Mouse (Mus musculus): ENCODE results near the gene Nup62.
A peak's percentile ranks its signal among the peaks of the same experiment; 100 is the strongest.

Nup62 gene

DNA sequence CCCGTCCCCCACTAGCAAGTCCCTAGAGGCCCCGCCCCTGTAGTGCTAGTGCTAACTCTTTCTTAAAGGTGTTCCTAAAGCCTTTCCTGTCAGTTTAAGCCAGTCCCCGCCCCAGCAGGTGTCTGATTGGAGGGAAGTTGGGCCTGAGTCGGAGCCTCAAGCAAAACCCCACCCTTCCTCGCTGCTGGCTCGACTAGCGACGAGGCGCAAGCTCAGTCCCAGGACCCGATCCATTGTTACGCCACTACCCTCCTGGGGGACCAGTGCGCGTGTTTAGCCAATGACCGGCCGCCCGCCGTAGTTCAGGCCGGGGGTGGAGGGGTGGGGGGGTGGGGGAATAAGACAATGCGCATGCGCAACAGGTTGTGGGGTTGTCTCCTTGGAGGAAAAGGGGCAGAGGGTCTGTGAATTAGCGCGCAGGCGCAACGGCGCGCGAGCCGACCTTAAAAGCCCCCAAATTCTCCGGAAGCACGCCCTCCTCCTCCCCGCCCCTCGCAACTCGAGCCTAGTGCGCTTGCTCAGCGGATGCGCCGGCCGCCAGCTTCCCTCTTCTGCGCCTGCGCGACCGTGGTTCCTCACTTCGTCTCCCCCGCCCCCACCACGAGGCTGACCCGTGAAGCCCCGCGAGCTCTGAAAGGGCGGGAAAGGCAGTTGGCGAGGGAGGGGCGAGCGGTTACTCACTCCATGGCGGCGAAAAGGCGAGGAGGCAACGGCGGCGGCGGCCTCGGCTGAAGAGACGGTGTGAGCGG, at the start of gene Nup62, which contains the start of gene Il4i1:
TSS of gene Nup62 (plus strand) at position 368 of the 749 bp plus-strand sequence.
TSS of gene Il4i1 (plus strand) at position 667 of the 749 bp plus-strand sequence.
- DNase-seq (ENCODE audit: low spot score): peak; percentile 99

- DNase-seq (ENCODE audit: low spot score): no peak
Measured at GRCm38 (mm10) chr7:44768129-44768528, 47.8 kb upstream of the Nup62 start.

GRCm38 (mm10) chr7:44770046-44770578, 45.8 kb upstream of the Nup62 start:
- peak; percentile 74 for DNase-seq (ENCODE audit: low spot score)

GRCm38 (mm10) chr7:44772591-44773204, 43.2 kb upstream of the Nup62 start:
- no peak for DNase-seq (ENCODE audit: low spot score)

GRCm38 (mm10) chr7:44776849-44777498, 38.9 kb upstream of the Nup62 start:
- no peak for DNase-seq (ENCODE audit: low spot score)

- DNase-seq (ENCODE audit: low spot score): no peak
Measured at GRCm38 (mm10) chr7:44780101-44780500, 35.8 kb upstream of the Nup62 start.

- DNase-seq (ENCODE audit: low spot score): no peak
Measured at GRCm38 (mm10) chr7:44789531-44789930, 26.4 kb upstream of the Nup62 start.

DNA sequence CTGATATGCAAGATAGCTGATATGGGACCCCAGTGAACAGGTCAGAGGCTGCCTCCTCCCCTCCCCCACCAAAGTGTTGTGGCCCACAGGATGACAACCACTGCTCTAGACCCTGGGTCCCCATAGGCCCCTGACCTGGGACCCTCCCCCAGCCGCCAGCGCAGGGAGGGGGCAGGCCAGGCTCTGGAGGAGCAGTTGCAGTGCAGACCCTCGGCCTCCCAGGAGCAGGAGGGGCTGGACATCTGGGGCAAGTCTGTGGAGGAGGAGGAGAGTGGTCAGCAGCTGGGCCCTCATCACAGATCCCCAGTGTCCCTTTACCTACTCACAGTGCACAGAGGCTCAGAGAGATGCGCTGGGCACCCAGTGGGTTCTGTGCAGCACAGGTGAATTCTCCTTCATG, 25.8 kb upstream of the Nup62 start:
- DNase-seq (ENCODE audit: low spot score): no peak

DNA sequence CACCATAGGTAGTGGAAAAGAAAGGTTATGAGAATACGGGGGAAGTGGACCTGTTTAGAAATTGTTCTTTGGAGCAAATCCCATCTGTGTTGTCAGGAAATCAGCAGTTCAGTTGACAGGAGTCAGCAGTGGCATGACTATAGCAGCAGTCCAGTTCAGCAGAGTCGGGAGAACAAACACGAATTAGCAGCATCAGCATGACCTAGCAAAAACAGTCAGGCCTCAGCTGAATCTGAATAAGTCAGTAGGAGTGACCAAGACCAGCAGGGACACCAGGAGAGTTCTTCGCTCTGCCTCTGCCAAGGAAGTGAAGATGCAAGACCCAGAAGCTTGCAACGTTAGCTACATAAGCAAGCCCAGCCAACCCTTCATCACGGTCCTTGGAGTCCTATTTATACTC, 23.1 kb upstream of the Nup62 start:
- DNase-seq (ENCODE audit: low spot score): no peak

DNA sequence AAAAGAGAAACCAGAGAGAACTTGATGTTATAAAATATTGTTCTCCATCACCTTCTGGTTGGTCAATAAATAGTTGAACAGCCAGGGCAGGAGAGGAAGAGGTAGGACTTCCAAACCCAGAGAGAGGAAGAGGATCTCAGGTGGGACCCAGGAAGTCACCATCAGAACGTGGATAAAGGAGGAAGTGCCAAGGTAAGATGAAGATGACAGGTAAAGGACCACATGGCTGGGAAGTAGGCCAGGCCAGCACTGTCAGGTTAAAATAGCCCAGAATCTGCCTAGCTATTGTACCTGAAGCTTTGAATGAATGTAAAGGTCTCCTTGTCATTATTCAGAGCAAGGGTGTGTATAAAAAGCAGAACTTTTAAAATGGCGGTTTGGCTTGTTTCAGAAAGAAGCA, 7.0 kb upstream of the Nup62 start:
- DNase-seq (ENCODE audit: low spot score): no peak

- DNase-seq (ENCODE audit: low spot score): no peak
Measured at GRCm38 (mm10) chr7:44809466-44809865, 6.4 kb upstream of the Nup62 start.

DNA sequence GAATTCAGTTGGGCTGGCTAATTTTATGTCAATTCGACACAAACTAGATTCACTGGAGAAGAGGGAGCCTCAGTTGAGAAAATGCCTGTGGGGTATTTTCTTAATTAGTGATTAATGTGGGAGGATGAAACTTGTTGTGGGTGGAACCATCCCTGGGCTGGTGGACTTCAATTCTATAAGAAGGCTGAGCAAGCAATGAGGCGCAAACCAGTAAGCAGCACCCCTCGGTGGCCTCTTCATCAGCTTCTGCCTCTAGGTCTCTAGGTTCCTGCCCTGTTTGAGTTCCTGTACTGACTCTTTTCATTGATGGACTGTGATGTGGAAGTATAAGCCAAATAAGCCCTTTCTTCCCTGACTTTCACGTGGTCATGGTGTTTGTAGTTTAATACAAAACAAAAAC, 5.5 kb upstream of the Nup62 start:
- DNase-seq (ENCODE audit: low spot score): no peak

DNA sequence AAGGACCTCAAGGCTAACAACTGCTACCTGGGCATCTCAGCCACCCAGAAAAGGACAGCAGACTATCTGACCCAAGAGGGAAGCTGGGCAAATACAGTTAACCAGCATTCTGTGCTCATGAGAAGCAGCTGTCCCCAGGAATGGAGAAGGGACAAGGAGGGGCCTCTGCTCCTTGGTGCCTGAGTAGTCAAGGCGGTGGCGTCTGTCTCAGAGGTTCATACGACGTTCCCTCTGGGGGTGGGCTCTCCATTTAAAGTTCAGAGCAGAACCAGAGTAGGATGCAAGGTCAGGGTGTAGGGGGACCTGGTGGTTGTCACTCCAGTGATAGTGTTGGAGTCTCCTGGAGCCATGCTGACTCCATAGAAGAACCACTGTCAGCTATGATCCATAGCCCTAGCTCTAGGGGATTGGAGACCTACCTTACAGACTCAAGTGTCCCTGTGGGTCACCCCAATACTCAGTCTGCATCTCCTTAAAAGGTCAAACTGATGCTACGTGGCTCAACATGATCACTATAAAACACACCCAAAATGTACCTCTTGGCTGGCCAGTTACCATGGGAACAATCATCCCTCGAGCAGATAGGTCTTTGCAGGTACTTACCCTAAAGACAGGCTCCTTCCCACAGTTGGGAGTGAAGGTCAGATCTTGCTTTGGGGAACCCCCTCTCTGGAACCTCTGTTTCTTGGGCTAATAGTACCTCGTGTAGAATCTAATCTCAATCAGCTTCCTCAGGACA, 4.9 kb upstream of the Nup62 start:
- no peak for DNase-seq (ENCODE audit: low spot score)

GRCm38 (mm10) chr7:44812651-44813325, 3.1 kb upstream of the Nup62 start:
- no peak for DNase-seq (ENCODE audit: low spot score)

DNA sequence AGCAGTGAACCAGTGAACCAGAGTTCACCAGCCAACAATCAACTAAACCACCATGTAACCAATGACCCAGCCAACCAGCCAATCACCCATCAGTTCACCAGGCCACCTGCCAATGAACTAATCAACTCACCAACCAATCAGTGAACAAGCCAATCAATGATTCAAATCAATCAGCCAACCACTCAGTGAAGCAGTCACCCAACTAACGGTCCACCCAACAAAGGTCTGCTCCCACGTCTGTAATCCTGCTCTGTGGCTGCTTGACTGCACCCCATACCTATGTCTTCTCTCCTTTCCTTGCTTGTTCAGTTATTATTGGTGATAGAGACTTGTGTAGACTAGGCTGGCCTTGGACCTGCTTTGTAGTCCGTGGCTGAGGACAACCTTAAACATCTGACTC, 1.9 kb upstream of the Nup62 start:
- DNase-seq (ENCODE audit: low spot score): no peak

- DNase-seq (ENCODE audit: low spot score): no peak
Measured at GRCm38 (mm10) chr7:44814423-44814822, 1.5 kb upstream of the Nup62 start.

DNA sequence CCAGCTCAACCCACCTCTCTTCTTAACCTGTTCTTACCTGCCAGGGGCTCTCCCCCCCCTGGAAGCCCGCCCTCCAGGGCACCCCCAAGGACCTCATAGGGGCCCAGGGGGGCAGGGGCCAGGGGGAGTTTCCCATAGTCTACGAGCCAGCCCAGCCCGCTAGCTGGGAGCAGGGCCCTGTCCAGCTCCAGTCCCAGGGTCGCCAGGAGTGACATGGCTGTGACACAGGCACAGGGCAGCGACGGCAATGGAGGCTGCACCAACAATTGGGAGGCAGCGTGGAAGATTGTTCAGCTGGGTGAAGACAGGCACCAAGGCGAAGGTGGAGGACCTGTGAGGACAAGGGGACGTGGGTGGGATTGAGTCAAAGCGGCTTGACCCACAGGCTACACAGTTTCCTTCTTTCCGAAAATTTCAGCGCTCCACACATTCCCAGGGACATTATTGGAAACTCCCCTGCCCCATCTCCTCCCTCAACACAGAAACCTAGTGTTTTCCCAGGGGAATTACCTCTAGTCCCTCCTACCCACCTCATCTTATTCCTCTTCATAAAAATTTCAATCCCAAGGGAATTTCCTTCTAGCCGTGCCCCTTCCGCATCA, 835 bp upstream of the Nup62 start:
- DNase-seq (ENCODE audit: low spot score): no peak

DNA sequence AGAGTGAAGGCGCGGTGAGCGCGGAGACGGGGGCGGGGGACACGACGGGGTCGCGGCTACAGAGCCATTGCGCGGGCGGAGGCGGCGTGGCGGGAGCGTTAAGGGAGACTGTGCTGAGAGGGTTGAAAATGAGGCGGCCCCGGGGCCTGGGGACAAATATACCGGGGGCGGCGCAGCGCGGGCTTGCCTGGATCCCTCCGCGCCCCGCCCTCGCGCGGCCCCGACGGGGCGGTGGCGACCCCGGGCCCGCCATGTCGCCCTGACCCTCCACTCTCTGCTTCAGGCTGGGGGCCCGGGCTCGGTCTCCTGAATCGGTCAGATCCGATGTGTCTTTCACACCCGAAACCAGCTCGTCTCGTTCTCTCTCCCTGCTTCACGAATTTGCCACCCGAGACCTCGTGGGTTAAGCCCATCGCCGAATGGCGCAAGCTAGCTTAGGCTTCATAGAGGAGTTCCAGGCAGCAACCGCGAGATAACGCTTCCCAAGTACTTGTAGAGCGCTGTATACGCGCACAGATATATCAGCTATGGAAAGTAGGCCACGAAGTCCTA, 658 bp downstream of the Nup62 start, which contains the start of gene Atf5:
TSS of gene Atf5 (minus strand) at position 189 of the 552 bp plus-strand sequence.
- DNase-seq (ENCODE audit: low spot score): peak; percentile 78

GRCm38 (mm10) chr7:44817441-44817840, 1.6 kb downstream of the Nup62 start:
- no peak for DNase-seq (ENCODE audit: low spot score)

- DNase-seq (ENCODE audit: low spot score): no peak
Measured at GRCm38 (mm10) chr7:44818164-44818563, 2.3 kb downstream of the Nup62 start.

GRCm38 (mm10) chr7:44818751-44819235, 2.9 kb downstream of the Nup62 start:
- peak; percentile 53 for DNase-seq (ENCODE audit: low spot score)
